Mouse (Mus musculus) 416B (cell line): Measurements from ENCODE around the gene Smad6.

ENCODE experiments used
- DNase-seq: peaks from one replicate; pipeline ENCODE4 v3.0.0; 2011; ENCODE audit warnings: low read depth

The Smad6 gene

DNA sequence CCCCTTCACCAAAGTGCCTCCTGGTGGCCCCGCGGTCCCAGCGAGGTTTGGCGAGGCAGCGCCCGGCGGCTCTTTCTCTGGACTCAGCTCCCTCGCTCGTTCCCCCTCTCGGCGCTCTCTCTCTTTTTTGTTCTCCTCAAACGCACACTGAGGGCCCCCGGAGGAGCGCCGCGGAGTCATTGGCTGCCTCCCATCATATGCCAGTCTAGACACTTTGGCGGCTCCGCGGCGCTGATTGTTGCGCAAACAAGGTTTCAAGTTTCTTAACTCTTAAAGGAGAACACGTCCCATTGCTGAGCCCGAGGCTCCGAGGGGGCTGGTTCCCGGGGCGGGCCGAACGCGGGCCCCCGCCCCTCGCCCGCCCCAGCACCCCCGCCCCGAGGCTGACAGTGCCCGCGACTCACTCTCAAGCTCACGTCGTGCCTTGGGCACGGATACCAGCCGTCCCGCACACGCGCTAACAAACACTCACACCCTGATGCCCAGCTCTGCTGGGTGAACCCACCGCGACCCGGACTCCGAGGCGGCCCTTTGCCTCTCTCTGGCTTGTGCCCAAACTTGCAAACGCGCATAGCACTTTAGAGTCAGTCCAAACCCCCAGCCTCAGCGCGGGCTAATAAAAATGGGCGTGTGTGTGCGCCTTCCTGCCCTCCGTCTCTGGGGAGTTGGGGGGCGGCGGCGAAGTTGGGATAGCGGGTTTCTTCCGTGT, at the start of gene Smad6:
Gene Smad6 (minus strand): TSS at position 207 of the 709 bp plus-strand sequence.
- peak; percentile 99 for DNase-seq

DNA sequence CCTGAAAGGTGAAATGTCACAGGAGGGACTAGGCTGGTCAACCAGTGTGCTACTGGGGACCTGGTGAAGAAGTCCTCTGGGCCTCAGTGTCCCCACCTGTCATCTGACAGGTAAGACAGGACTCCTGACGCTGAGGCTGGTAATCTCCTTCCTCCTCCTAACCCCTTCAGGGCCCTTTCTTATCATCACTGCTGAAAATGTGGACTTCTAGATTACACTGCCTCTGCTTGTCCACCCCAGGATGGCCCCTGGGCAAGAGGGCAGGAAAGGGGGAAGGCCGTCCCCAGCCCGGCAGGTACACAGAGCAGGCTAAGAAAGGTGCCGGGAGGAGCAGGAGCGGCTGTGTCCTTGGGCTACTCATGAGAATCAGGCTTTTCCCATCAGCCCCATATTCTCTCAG, 48.8 kb upstream of the Smad6 start:
- DNase-seq = no peak

DNA sequence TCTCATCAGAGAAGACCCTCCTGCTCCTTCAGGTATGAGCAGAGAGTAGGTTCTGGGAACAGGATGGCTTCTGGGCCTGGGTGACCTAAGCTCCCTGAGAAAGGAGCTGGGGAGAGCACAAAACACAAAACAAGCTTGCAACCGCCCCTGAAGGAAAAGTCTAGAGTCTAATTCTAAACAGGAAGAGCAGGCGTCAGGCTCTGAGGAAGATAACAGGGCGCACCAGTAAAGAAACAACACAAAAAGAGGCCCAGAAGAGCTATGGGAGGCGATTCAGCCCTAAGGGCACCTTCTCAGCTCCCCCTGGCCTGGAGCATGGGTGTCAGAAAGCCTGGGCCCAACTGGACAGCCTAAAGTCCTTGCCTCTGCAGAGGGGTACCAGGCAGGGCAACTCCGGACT, 47.3 kb upstream of the Smad6 start:
- DNase-seq = no peak

DNA sequence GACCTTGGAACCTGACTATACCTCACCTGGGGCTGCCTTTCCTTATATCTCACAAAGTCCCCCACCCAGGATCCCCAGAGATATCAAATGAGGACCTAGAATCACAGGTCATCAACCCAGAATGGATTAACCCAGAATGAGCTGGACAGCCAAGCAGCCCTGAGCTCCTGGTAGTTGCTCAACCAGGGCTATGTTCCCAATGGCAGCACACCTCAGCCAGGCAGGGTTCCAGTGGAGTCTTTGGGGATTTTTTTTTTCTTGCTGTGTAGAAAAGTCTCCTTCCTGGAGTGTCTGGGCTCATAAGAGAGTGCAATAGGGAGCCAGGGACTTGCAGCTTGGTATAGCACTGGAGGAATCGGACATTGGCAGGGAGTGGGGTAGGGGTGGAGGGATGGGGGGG, 46.7 kb upstream of the Smad6 start:
- no peak for DNase-seq

DNA sequence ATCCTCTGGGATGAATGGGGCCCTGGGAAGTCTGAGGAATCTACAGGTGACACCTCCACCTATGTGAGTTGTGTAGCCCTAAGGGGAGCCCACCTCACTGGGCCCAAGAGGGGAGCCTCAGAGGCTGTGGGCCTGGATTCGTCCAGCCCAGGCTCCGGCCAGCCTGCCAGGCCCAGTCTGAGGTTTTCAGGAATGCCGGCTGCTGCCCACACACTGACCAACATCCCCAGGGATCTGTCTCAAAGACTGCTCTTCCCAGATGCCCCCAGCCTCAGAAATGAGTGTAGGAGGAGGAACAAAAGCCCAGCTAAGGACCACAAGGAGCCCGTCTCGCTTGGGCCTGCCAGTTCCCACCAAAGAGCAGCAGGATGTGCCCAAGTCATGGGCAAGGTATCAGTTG, 45.9 kb upstream of the Smad6 start:
- DNase-seq = no peak

DNA sequence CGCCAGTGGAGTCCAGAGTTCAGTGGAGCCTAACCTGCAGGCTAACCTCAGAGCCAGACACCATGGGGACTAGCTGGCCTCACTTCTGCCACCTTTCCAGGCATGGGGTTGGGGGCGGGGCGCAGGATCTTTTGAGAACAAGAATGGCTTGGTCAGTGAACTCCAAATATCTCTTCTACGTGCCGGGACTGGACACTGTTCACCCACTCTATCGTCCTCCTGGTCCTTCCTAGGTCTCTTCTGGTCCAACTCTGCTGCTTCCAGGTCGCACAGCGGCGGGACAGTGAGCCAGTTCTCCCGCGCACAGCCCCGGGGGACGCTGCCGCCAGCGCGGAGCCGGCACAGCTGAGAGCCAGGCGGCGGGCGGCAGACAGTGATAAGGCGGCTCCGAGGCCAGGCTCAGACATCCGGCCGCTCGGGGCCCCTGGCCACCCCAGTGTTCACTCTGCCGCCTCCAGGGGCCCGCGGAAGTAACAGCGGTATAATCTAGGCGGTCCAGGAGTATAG, 38.2 kb upstream of the Smad6 start:
- peak; percentile 71 for DNase-seq

DNA sequence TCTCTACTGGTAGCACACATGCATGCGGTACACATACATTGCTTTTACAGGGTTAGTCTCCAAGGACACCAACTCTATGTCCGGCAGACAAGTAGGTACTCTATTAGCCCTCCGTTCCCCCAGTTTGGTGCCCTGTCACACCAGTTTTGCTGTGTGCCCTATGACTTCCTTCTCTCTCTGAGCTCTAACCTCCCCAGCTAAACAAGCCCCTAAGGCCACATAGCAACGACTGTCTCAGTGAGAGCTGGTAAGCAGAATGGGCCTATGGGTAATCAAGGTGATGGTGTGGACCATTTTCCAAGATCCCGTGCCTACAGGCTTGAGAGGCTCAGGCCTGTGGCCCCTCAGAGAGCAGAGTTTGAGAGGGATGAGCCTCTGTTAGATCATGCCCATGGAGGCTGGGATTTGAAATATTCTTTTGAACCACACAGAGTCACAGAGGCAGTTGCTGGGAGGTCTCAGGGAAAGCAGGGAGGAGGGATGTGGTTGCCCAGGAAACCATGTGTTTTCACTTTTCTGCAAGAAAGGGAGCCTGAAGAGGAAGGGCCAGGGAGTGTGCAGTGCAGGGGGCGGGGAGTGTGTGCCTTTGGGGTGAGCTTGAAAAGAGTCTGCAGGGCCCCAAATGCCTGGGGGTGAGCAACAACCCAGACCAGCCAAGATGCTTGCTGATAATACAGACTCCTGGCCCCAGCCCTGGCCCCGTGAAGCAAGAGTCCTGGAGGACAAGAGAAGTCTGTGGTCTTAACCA, 36.2 kb upstream of the Smad6 start:
- peak; percentile 55 for DNase-seq

DNA sequence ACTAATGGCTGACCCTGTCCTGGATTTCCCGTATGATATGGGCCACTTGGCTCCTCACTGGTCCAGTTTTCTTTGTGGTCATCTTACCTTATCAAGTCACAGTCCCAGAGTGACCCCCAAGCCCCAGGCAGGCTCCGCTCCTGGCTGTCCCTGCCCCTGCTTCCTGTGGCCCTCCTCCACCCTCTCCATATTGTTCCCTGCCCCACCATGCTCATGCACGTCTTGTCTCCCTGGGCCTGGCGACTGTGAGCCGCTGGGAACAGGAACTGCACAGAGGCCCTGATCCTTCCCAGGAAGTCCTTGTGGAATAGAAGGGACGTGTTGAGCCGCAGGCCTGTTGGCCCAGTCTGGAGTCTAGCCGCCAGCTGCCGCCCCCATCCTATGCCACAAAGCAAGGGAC, 33.3 kb upstream of the Smad6 start:
- DNase-seq = no peak

DNA sequence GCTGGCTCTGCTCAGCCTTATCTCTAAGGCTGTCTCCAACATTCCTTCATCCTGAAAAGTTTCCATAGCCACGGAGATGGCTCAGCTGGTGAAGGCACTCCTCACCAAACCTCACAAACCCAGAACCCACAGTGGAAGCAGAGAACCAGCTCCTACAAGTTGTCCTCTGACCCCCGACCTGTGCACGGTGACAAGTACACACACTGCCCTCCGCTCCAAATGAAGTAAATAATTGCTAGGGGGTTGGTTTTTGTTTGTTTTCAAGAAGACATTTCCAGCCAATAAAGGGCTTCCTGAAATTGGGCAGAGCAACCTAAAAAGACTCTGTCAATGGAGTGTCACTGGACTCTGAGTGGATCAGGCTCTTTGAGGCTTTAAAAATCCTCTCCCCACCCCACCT, 31.9 kb upstream of the Smad6 start:
- no peak for DNase-seq

DNA sequence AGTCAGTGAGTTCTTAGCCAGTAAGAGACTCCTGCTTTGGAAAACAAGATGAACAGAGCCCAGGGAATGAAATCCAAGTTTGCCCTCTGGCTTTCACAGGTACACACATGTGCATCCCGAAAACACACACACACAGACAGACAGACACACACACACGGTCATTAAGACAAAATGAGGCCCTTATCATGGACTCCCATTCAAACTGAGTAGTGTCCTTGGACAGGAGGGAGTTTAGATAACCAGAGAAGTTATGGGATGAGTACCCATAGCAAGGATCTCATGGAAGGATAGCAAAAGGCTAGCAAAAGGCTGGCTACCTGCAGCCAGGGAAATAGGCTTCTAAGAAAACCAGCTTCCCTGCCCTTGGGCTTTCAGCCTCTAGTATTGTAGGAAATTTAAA, 29.4 kb upstream of the Smad6 start:
- DNase-seq = no peak

DNA sequence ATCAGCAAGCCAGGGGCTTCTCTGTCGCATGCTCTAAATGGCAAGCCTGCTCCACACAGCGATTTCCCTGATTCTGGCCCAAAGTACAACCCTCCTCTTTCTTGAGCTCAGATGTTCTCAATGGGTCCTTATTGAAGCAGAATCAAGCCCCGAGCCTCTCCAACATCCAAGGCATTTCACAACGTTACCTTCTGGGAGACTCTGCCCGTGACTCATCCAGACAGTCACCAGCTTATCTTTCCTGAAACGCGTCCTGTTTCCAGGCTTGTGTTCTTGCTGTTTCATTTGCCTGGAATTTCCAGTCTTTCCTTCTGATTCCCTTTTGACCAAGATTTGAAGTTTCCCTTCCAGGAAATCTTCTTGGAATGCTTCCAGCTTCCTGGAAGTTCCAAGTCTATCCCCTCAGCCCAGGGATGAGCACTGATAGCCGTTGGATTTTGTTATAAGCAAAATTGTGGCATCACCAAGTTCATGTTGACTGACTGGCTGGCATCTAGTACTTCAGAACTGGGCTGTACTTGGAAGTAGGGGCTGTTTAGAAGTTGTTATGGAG, 28.7 kb upstream of the Smad6 start:
- DNase-seq = peak; percentile 63

DNA sequence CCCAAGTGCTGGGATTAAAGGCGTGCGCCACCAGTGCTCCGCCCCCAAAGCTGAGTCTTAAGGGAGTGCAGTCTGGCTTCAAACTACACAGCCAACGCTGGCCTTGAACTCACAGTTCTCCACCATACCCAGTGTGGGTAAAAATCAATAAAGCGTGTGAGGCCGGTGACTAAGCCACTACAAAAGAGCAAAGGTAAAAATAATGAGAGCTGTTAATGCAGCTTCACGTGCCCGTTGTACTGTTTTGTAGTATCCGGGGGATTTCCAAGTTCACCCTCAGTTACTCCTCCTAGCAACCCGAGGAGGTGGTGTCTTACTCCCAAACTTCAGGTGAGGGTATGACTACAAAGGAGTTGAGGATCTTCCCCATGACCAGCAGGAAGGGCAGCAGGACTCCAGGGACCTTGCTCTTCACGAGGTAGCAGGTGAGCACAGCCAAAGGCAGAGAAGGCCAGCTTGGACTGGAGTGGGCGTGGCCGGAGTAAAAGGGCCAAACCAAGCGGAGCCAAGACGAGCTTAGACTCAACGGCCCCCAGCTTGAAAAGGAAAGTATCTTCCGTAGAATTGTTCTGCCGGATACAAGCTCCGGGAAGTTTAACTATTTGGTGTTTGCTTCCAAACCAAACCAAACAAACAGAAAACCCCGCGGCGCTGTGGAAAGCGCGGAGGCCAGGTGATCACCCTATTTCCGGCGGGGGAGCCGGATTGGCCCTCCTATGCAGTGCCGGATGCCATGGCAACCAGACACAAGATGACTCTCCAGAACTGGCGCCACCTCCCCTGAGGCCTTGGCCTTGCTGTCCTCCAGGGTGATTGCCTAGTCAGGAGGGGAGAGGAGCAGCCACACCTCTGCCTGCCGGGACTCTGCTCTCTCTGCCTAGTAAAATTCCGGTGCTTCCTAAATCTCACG, 27.9 kb upstream of the Smad6 start:
- DNase-seq = peak; percentile 82

DNA sequence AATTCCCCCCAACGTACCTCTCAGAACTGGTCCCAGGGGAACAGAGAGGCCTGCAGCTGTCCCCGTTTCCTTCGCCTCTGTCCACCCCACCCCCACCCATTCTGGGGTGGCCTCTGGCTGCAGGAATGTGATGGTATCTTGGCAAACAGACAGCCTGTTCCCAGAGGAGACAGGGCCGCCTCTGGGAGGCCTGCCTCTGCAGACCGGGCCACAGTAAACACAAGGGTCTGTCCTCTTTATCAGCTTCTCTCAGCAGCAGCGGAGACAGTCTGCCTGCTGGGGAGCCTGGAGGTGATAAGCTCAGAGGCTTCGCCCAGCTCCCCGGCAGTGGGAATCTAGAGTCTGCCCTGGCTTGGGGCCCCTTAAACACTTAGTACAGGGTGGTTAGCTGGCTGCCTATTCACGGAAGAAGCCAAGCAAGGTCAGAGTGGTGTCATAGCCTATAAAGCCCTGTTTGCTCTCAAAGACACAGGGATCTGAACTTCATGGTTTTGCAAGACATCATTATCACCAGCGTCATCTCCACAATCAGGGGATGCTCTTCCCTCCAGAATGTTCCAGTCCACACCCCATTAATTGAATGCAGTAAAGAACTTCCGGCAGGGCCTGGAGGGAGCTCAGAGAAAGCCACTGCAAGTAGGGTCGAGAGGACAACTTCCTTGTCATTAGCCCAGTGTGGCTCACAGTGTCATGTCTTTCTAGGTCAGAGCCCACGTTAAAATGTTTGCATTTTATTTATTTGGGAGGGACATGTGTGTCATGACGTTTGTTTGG, 23.4 kb upstream of the Smad6 start:
- no peak for DNase-seq

DNA sequence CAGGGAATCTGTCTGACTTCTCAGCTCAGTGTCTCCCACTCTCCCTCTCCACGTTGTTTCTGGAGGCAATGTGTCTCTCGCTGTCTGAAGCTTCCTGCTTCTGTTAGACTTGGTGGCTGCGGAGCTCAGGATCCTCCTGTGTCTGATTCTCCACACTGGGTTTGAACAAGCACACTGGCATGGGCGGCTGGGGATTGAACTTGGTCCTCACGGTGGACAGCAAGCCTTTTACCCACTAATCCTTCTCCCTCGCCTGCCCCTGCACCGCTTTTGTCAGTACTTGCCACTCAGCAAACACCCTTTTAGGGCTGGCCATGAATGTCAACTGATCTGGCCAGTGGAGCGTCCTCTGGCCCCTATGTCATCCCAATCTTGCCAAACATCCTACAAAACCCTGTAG, 22.5 kb upstream of the Smad6 start:
- no peak for DNase-seq

DNA sequence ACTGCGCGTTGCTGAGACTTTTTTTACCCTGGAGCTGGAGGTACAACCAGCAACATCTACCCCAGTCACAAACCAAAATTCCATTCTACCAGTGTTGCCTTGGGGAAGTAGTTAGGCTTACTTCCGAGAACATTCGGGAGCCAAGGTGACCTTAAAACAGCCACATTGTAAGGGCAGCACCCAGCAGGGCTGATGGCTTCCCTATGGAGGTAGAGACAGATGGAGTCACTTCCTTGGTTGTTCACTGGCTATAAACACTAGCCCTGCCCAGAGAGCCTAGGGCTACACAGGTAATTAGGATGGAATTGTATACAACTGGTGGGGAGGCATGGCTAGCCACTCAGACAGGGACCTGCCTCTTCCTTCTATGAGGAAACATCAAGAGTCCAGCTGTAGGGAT, 21.1 kb upstream of the Smad6 start:
- no peak for DNase-seq

DNA sequence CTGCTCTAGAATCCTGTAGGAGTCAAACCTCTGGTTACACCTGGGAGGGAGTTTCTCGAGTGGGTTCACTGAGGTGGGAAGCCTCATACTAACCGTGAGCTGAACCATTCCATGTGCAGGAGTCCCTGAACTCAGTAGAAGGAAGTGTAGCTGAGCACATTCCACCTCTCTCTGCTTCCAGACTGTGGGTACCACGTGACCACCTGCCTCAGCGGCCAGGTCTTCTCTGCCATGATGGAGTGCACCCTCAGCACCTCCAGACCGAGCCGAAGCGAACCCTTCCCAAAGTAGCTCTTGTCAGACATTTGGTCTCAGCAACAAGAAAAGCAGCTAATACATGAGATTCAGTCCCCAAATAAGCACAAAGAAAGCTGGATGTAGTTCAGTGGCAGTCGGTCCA, 20.4 kb upstream of the Smad6 start:
- no peak for DNase-seq

DNA sequence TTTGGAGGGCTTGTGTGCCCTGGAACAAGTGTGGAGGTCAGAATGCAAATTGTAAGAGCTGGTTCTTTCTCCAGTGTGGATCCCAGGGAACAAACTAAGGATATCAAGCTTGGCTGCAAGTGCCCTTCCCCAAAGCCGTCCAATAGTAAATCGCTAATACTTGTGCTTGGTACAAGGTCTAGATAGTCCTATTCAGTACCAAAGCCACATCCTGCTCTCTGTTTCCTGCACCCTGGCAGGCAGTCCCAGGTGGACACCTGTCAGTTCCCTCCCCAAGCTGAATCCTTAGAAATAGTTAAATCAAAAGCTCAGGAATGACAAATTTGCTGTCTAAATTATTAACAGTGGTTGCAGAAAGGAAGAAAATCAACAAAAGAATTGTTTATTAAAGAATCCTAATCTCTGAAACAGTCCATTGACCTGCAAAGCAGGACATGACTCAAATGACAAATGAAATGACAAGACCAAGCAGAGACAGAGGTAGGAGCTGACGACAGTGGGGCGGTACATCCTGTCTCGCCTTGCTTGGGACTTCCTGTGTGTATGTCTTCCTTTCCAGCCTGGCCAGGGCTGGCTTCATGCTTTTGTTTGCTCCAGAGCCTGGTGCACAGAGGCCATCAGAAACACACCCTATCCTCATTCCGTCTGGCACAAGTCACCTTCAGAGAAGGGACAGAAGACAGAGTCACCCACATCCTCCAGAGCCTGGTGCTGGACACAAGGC, 8.2 kb upstream of the Smad6 start:
- DNase-seq = peak; percentile 69

DNA sequence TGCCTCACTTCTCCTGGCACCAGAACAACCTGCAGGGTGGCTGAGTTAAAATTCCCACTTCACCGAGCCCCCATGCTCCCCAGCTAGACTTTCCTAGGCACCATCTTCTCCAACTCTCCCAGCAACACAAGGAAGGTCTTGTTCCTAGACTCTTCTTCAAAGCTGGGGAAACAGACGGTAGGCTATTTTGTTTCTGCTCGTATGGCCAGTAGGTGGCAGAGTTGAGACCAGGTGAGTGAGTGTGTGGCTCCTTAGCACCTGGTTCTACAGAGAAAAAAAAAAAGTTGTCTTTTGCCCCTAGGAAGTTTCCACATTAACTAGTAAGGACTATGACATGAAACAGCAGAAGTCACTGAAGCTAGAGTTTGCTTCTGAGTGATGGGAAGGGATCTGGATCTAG, 3.7 kb upstream of the Smad6 start:
- peak; percentile 57 for DNase-seq

DNA sequence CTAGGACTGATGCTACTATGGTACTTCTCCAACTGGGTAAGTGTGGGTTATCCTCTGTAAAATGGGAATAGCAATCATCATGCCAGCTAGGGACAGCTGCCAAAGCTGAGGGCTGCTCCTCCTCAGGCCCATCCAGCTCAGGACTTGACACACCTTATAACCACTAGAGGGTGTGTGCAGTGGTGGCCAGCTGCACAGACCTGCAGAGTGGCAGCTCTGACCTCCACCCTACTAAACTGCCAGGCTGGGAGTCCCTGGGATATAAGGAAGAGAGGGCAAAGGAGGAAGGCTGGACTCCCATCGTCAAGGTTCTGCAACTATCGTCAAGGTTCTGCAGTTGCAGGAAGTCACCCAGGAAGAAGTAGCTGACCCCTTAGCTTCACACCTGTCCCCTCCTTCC, 3.1 kb upstream of the Smad6 start:
- DNase-seq = peak; percentile 25

DNA sequence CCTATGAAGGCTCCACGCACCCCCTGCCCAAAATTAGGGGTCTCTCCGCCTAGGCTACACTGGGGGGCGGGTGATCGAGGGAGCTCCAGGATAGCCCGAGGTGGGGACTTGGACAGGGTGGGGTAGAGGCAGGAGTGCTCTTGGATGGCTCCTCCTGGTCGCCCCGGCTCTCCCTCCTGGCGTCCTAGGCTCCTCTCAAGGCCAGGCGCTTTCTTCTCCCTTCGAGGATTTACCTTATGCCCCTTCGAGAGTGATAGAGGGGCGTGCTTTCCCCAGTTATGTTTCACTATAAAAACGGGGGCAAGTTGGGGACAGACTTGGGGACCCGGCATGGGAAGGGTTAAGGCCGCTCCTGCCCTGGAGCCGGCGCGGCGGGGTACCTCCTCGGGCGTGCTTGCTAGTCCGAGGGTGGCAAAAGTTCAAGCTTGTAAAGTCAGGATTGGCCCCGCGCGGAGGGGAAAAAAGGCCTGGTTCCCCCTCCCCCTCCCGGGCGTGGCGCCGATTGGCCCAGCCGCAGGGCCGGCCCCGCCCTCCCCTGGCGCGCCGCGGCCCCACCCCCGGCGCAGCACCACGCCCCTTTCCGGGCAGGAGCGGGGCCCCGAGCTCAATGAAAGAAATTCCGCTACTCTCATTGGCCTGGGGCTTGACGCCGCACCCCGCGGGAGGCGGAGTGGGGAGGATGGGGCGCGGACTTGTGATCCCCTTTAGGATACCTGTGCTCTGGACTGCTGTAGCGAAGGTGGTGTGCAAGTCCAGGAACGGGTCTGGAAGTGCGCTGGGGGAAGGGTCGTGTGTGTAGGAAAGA, 905 bp upstream of the Smad6 start:
- peak; percentile 96 for DNase-seq
